Mouse (Mus musculus) kidney, embryonic 15.5 days (tissue): ENCODE measurements around the gene Slc27a3. TPM values are rescaled to one million over a fixed set of nuclear protein-coding genes. Genes with fewer than 3 reads are reported as not detected.

Source experiments
- ATAC-seq: fragments of 200-750 bp; cut with Nextera tagmentation; replicated peaks from 2 replicates; pipeline ENCODE4 v1.8.0; 2017; ENCODE audit warnings: moderate TSS enrichment; ENCODE audit not compliant: low FRiP score
- H3K27ac ChIP-seq: fragments of 300-500 bp; sonication (generic); 2 replicates; pipeline ENCODE4 v1.5.1; 2015; ENCODE audit warnings: mild to moderate bottlenecking, inconsistent platforms
- H3K27me3 ChIP-seq: fragments of 300-500 bp; sonication (generic); 2 replicates; pipeline ENCODE4 v1.6.1; 2015; ENCODE audit warnings: inconsistent platforms
- H3K36me3 ChIP-seq: fragments of 300-500 bp; sonication (generic); 2 replicates; pipeline ENCODE4 v1.6.1; 2015; ENCODE audit warnings: inconsistent platforms
- H3K4me1 ChIP-seq: fragments of 300-500 bp; sonication (generic); 2 replicates; pipeline ENCODE4 v1.6.1; 2015; ENCODE audit warnings: inconsistent platforms
- H3K4me2 ChIP-seq: fragments of 300-500 bp; sonication (generic); 2 replicates; pipeline ENCODE4 v1.6.1; 2015; ENCODE audit warnings: moderate library complexity, mild to moderate bottlenecking, inconsistent platforms
- H3K4me3 ChIP-seq: fragments of 300-500 bp; sonication (generic); replicated peaks from 2 replicates; pipeline ENCODE4 v1.5.1; 2015; ENCODE audit warnings: mild to moderate bottlenecking, inconsistent platforms
- H3K9ac ChIP-seq: fragments of 300-500 bp; sonication (generic); 2 replicates; pipeline ENCODE4 v1.6.1; 2015; ENCODE audit warnings: mild to moderate bottlenecking, inconsistent platforms
- H3K9me3 ChIP-seq: fragments of 300-500 bp; sonication (generic); replicated peaks from 2 replicates; pipeline ENCODE4 v1.6.1; 2016; ENCODE audit warnings: inconsistent platforms
- WGBS: fragments of 180-500 bp; shearing (Covaris S2); methylation state at CpG from one replicate; pipeline ENCODE4 v1.1.7; 2015; ENCODE audit warnings: mixed read lengths; 5-methylcytosine and 5-hydroxymethylcytosine counted together
- polyA plus RNA-seq: library from polyadenylated mRNA; unstranded; fragments of >200 nt; fragmentation: Nextera tagmentation; extraction: Ambion mirVana; gene quantifications from 2 replicates; pipeline ENCODE4 v1.2.1, GENCODE M21; 2015

Gene Slc27a3
- polyA plus RNA-seq, 1 experiment from 2014 or later, result 17.3 TPM

GRCm38 (mm10) chr3:90420696-90421095 lies 31.0 kb upstream of the Slc27a3 start:
- peaks cover 76% of the 10 kb centered on the region for H3K36me3 ChIP-seq
- no peak overlapping the region for H3K27ac ChIP-seq
- H3K4me2 ChIP-seq, result no peak overlapping the region
- ATAC-seq, result no peak
- H3K4me1 ChIP-seq, result no peaks in the 10 kb centered on the region
- no peak overlapping the region for H3K4me3 ChIP-seq
- no peaks in the 10 kb centered on the region for H3K27me3 ChIP-seq
- no peak overlapping the region for H3K9ac ChIP-seq
- WGBS, result 93% methylated on average over 6 of the region's 6 CpGs
- no peaks in the 10 kb centered on the region for H3K9me3 ChIP-seq

GRCm38 (mm10) chr3:90413011-90413396 lies 23.3 kb upstream of the Slc27a3 start:
- no peak for ATAC-seq
- H3K36me3 ChIP-seq, result peaks cover 99% of the 10 kb centered on the region
- WGBS, result 44% methylated on average over 3 of the region's 3 CpGs
- no peaks in the 10 kb centered on the region for H3K9me3 ChIP-seq
- no peak overlapping the region for H3K27ac ChIP-seq
- no peak overlapping the region for H3K4me3 ChIP-seq
- peaks cover 5% of the 10 kb centered on the region; the same call in 1 of the 2 replicates for H3K4me1 ChIP-seq
- H3K9ac ChIP-seq, result no peak overlapping the region
- H3K27me3 ChIP-seq, result no peaks in the 10 kb centered on the region
- no peak overlapping the region for H3K4me2 ChIP-seq

DNA sequence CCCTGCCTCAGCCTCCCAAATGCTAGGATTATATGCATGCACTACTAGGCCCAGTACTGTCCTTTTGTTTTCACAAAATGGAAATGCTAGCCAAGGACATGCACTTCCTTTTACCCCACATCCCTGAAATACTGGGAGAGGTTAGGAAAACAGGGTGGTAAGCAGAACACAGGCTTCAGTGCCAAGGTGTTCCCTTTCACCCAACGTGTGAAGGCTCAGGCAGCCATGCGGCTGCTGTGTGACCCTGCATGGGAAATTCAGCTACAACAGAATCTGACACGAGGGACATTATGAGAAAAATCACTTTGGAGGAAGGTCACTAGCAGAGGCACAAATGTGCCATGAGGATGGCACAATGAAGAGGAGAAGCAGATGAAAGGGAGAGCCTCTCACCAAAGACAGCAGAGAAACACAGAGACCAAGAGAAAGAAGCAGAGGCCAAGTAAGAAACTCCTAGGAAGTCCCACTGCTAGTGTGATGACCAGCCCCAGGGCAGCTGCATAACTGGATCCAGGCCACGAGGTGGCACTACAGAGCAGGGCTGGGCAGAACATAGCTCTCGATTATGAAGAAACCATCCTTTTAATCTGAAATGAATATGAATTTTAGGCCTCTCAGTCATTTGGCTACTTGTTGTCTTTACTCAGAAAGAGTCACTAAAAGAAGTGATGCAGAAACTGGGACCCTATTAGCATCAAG lies 22.7 kb upstream of the Slc27a3 start:
- Histone ChIP-seq H3K4me2 (no peak overlapping the region), H3K27ac (no peak overlapping the region), H3K4me1 (peaks cover 5% of the 10 kb centered on the region; the same call in 1 of the 2 replicates), H3K9ac (no peak overlapping the region), H3K9me3 (no peaks in the 10 kb centered on the region), H3K27me3 (no peaks in the 10 kb centered on the region), H3K36me3 (peaks cover 99% of the 10 kb centered on the region), H3K4me3 (no peak overlapping the region)
- ATAC-seq, result 0 out of 2 replicates have a peak, but pooled peaks have one; percentile 69
- 39% methylated on average over 5 of the region's 5 CpGs for whole genome bisulfite sequencing

- H3K36me3 ChIP-seq, result peaks cover 99% of the 10 kb centered on the region
- 95% methylated on average over 3 of the region's 3 CpGs for WGBS
- H3K4me1 ChIP-seq, result peaks cover 5% of the 10 kb centered on the region; the same call in 1 of the 2 replicates
- no peaks in the 10 kb centered on the region for H3K9me3 ChIP-seq
- no peak for ATAC-seq
- H3K27ac ChIP-seq, result no peak overlapping the region
- no peak overlapping the region for H3K4me3 ChIP-seq
- no peak overlapping the region for H3K4me2 ChIP-seq
- H3K27me3 ChIP-seq, result no peaks in the 10 kb centered on the region
- no peak overlapping the region for H3K9ac ChIP-seq
These were observed 19.0 kb upstream of the Slc27a3 start for GRCm38 (mm10) chr3:90408721-90409120.

DNA sequence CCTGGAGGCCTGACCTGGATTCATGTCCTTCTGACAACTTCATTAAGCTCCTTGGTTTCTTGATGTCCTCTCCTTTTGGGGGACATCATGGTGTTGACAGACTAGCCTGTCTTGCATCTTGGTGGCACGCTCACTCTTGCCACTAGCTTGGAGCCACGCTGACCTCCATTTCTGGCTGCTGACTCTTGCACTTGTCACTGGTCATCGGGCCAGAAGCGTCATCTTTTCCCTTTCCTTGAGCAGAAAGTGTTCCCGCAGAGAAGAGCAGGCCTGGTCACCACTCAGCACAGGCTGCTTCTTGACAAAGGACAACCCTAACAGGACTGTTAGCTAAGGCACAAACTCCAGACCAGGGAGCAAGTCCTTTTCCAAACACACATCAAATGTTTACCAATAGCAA lies 16.7 kb upstream of the Slc27a3 start:
- no peaks in the 10 kb centered on the region for H3K27me3 ChIP-seq
- no peak for ATAC-seq
- H3K27ac ChIP-seq, result no peak overlapping the region
- no peaks in the 10 kb centered on the region for H3K9me3 ChIP-seq
- H3K36me3 ChIP-seq, result peaks cover 100% of the 10 kb centered on the region
- H3K9ac ChIP-seq, result no peak overlapping the region
- no peak overlapping the region for H3K4me2 ChIP-seq
- no peaks in the 10 kb centered on the region for H3K4me1 ChIP-seq
- WGBS, result 98% methylated on average over 5 of the region's 5 CpGs
- no peak overlapping the region for H3K4me3 ChIP-seq

DNA sequence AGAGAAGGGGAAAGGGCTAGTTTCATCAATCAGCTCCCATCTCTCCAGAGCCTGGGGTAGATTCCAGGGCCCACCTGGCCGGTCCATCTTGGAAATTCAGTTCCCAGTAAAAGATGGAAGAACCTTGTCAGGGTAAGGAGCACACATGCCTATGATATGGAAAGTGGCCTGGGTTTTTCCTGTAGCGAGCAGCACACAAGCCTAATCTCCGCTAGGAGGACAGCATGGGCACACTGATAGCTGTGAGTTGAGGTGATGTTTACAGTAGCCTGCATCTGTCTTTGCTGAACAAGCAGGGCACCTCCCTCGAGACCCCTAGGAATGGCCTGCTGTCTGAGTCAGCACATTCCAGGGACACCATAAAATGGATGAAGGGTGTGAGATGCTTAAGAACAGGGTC lies 14.9 kb upstream of the Slc27a3 start:
- Histone ChIP-seq H3K9me3 (no peaks in the 10 kb centered on the region), H3K4me3 (no peak overlapping the region), H3K27ac (no peak overlapping the region), H3K36me3 (peaks cover 100% of the 10 kb centered on the region), H3K4me2 (no peak overlapping the region), H3K9ac (no peak overlapping the region), H3K27me3 (no peaks in the 10 kb centered on the region), H3K4me1 (no peaks in the 10 kb centered on the region)
- ATAC-seq, result no peak
- WGBS, result 72% methylated on average over 4 of the region's 4 CpGs

DNA sequence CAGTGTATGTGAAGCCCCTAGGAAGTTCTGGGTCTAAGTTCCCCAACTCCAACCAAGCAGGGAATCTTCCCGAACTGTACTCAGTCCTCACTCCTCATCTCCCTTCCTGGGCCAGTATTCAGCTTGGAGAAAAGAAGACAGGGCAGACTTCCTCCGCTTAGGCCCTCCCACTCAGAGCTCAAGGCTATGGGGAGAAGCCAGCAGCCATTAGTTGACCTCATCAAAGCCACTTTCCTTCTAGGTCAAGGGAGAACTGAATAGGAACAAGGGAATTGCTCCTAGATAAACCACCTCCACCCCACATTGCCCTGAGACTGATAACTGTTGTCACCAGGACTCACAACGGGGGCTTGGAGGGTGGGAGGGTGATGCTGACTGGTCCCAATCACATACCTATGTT lies 14.4 kb upstream of the Slc27a3 start:
- H3K36me3 ChIP-seq, result peaks cover 100% of the 10 kb centered on the region
- WGBS, result 85% methylated on average over 3 of the region's 3 CpGs
- H3K9me3 ChIP-seq, result no peaks in the 10 kb centered on the region
- H3K27ac ChIP-seq, result no peak overlapping the region
- no peaks in the 10 kb centered on the region for H3K27me3 ChIP-seq
- no peaks in the 10 kb centered on the region for H3K4me1 ChIP-seq
- H3K9ac ChIP-seq, result no peak overlapping the region
- no peak for ATAC-seq
- no peak overlapping the region for H3K4me3 ChIP-seq
- no peak overlapping the region for H3K4me2 ChIP-seq

- Histone ChIP-seq H3K9me3 (no peaks in the 10 kb centered on the region), H3K4me1 (no peaks in the 10 kb centered on the region), H3K9ac (no peak overlapping the region), H3K36me3 (peaks cover 99% of the 10 kb centered on the region), H3K27ac (no peak overlapping the region), H3K4me2 (no peak overlapping the region), H3K27me3 (no peaks in the 10 kb centered on the region), H3K4me3 (no peak overlapping the region)
- 77% methylated on average over 4 of the region's 4 CpGs for WGBS
- no peak for ATAC-seq
These were observed 11.3 kb upstream of the Slc27a3 start for GRCm38 (mm10) chr3:90400993-90401392.

DNA sequence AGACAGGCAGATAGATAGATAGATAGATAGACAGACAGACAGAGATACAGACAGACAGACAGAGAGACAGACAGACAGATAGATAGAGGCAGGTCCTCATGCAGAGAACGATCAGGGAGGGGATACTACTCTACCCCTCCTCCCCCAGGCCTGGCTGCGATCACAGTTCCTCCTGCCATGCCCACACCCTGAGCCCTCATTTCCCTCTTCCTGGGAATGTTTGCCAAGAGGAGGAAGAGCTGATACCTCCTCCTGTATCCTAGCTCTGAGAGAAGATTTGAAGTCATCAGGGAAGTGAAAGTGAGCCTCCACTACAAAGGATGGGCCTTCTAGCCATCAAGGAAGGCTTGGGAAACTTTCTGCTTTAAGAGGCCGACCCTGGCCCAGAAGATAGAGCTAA lies 5.9 kb upstream of the Slc27a3 start:
- H3K36me3 ChIP-seq, result peaks cover 98% of the 10 kb centered on the region
- no peak overlapping the region for H3K4me2 ChIP-seq
- no peaks in the 10 kb centered on the region for H3K27me3 ChIP-seq
- no peak overlapping the region for H3K4me3 ChIP-seq
- peaks cover 7% of the 10 kb centered on the region for H3K4me1 ChIP-seq
- WGBS, result 81% methylated on average over 3 of the region's 3 CpGs
- H3K27ac ChIP-seq, result no peak overlapping the region
- ATAC-seq, result no peak
- no peaks in the 10 kb centered on the region for H3K9me3 ChIP-seq
- H3K9ac ChIP-seq, result no peak overlapping the region

DNA sequence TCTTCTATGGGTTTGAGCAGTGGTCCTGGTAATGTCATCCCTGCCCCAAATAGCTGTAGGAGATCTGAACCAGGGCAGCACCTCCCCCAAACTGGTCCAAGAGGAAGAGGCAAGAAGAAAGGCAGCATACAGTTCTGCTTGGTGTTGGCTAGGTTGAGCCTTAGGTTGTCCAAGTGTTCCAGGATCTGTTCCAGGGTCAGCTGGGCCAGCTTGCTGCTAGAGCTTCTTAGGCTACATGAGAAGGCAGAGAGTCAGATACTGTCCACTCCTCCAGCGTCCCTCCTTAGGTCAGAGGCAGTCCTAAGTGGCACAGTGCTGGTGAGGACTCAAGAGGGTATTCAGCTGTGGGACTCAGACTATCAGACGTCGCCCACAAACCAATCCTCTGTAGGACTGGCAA lies 2.9 kb upstream of the Slc27a3 start:
- Histone ChIP-seq H3K4me3 (no peak overlapping the region), H3K27me3 (no peaks in the 10 kb centered on the region), H3K4me2 (no peak overlapping the region), H3K4me1 (peaks cover 35% of the 10 kb centered on the region), H3K9ac (no peak overlapping the region), H3K9me3 (no peaks in the 10 kb centered on the region), H3K27ac (no peak overlapping the region), H3K36me3 (peaks cover 71% of the 10 kb centered on the region)
- 76% methylated on average over 3 of the region's 3 CpGs for WGBS
- no peak for ATAC-seq

DNA sequence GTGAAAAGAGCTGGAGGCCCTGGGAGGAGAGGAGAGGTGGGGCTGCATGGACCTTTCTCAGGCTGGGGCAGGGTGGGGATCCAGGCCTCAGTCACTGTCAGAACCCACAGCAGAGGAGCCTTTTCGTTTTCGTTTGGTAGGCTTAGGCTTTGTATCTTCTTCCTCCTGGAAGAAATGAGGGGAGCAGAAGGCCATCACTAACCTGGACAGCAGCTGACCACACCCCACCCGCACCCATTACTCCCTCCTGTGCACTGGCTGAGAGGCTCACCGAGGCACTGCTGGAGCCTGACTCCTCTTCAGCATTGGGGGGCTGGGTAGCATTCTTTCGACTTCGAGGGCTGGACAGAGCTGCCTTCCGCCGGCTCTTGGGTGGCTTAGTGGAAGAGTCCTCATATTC lies 2.2 kb upstream of the Slc27a3 start:
- no peak for ATAC-seq
- Histone ChIP-seq H3K4me2 (no peak overlapping the region), H3K9me3 (no peaks in the 10 kb centered on the region), H3K4me3 (no peak overlapping the region), H3K36me3 (peaks cover 66% of the 10 kb centered on the region), H3K27ac (no peak overlapping the region), H3K9ac (no peak overlapping the region), H3K27me3 (no peaks in the 10 kb centered on the region), H3K4me1 (peaks cover 40% of the 10 kb centered on the region)
- WGBS, result 92% methylated on average over 8 of the region's 8 CpGs

- Histone ChIP-seq H3K9ac (no peak overlapping the region), H3K36me3 (peaks cover 66% of the 10 kb centered on the region), H3K27me3 (no peaks in the 10 kb centered on the region), H3K27ac (peak overlapping the region; percentile 90; the same call in 1 of the 2 replicates), H3K4me3 (no peak overlapping the region), H3K4me1 (peaks cover 43% of the 10 kb centered on the region), H3K9me3 (no peaks in the 10 kb centered on the region), H3K4me2 (0 out of 2 replicates have a peak overlapping the region, but pooled peaks have one; percentile 92)
- 69% methylated on average over 4 of the region's 4 CpGs for WGBS
- ATAC-seq, result no peak
These were observed 1.3 kb upstream of the Slc27a3 start for GRCm38 (mm10) chr3:90391004-90391403.
